Mouse (Mus musculus): ENCODE data around the gene Ccdc85c.
A peak's percentile ranks its signal among the peaks of the same experiment; 100 is the strongest.

The Ccdc85c gene

GRCm38 (mm10) chr12:108297033-108297432 lies 21.8 kb upstream of the Ccdc85c start:
- DNase-seq (ENCODE audit: low read depth, low spot score), result no peak

DNA sequence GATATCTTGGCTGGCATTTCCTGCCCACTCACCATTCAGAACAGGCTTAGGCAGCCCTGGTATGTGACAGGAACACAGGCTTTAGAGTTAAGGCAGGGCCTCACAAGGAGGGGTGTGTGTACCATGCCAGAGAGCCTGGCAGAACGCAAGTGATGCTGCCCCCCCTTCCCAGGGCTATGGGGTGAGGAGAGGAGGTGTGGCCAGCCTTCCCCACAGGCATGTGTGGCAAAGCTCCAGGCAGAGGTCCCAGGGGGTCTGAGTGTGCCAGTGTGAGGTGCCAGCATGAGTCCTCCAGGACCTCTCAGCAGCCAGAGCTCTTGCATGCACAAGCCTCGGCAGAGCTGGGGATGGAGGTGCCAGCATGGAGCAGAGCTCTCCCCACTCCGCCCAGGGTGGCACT lies 19.4 kb upstream of the Ccdc85c start:
- no peak for DNase-seq (ENCODE audit: low read depth, low spot score)

DNA sequence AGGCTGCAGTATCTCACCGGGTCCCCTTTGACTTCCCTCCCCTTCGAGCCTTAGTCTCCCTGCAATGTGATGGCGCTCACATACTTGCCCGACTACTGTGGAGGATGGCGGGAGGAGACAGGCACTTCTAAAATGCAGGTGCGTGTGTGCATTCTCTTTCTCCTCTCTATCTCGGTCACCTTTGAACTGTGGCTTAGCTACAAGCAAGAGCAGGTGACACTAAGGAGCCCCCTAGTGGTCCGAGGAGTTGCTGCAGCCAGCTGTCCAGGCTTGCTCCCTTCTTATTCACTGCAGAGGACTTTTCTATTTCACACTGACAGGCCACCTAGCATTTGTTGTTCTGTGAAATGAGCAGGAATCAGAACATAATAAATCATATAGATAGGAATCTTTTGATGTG lies 17.7 kb upstream of the Ccdc85c start:
- peak; percentile 13 for DNase-seq (ENCODE audit: low read depth, low spot score)

DNA sequence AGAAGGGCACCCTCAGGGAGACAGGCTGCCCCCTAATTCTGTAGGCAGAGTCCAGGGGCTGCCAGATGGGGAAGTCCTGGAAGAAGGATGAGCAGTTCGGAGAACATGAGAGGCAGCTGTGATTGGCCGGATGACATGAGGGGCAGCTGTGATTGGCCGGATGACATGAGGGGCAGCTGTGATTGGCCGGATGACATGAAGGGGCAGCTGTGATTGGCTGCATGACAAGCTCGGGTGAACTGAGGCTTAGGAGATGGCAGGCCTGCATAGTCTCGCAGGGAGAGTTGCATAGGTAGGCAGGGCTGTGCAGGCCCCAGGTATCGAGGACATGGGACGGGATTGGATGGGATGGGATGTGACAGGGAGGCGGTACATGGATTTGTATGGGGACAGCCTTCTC lies 17.2 kb upstream of the Ccdc85c start:
- no peak for DNase-seq (ENCODE audit: low read depth, low spot score)

DNA sequence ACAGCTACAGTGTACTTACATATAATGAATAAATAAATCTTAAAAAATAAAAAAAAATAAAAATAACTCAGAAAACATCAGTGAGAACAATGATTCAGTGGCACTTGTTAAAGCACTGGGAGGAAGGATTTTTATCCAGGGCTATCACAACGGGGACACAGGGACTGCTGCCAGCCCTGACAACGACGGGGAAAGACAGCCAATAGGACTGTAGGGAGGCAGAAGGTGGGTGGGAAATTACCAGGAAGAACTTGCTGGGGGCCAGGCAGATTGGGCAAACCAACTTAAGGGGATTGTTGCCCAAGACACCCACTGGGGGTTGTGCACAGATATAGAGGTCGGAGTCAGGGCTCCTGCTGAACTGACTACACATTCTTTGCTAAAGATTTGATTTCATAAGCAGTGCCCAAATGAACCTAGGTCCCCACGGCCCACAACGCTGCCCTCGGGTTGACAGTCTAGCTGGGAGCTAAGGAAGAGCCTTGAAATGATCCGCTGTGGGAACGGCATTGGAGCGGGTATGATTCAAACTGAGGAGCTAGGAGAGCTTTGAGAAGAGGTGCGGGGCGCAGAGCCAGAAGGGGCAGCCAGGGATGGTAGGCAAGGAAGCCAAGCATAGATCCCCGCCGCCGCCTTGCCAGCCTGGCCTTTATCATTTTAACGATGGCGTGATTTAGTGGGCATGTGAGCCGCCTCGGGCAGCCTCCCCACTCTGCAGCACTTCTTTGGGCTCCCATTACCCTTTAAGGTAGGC lies 13.1 kb upstream of the Ccdc85c start:
- no peak for DNase-seq (ENCODE audit: low read depth, low spot score)

DNA sequence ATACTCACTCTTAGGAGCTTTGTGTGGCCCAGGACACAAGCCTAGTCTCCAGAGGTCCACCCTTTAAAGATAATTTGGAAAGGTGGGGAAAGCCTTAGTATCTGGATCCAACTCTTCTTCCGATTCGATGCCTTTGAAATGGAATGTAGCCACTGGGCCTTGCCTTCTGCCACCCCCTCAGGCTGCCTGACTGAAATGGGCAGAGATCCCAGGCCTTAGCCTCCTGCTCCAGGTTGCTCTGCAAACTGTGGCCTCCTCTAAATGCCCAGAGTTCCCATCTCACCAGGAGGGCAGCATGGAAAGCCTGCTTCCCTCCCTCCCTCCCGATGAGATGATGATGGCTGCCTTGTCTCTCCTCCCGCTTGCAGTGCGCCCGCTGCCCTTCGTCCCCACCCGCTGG lies 11.8 kb upstream of the Ccdc85c start:
- no peak for DNase-seq (ENCODE audit: low read depth, low spot score)

DNA sequence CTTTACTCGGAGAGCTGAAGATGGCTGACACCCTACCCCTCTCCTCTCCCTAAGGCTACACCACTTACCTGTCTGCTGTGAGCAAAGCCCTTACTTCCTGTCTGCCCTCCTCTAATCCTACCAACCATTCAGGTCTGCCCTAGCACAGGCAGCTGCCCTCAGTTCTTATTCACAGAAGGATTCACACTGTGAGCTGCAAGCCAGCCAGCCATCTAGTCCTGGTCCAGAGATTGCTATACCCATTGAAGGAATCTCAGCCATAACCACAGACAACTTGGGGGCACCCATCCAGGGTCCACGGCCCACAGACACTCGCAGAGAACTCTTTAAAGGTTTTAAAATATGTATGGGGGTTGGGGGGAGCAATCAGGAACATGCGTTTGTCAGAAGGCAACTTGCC lies 11.2 kb upstream of the Ccdc85c start:
- DNase-seq (ENCODE audit: low read depth, low spot score), result no peak

- no peak for DNase-seq (ENCODE audit: low read depth, low spot score)
These were observed 10.2 kb upstream of the Ccdc85c start for GRCm38 (mm10) chr12:108285225-108286011.

GRCm38 (mm10) chr12:108284455-108285224 lies 9.4 kb upstream of the Ccdc85c start:
- DNase-seq (ENCODE audit: low read depth, low spot score), result no peak

GRCm38 (mm10) chr12:108278221-108278918 lies 3.1 kb upstream of the Ccdc85c start:
- DNase-seq (ENCODE audit: low read depth, low spot score), result no peak

DNA sequence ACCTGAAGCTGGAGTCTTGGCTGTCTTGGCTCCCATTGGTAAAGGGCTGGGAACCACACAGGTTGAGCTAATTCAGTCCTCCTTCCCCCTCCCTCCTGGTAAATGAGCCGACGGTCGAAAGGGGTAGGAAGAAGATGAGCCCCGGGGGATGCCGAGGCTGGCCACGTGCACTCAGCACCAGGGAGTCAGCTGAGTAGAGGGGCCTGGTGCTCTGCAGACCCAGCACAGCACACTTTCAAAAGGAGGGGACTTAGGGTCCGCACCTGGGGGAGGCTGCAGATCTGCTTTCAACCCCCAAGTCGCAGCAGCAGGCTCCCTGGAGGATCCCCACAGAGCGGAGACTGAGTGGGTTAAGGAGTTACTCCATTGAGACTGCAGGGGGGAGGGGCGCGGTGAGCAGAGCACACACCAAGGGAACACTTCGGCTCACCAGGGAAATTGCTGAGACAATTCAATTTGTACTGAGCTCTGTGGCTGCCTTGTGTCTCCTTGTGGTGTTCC lies 2.2 kb upstream of the Ccdc85c start:
- no peak for DNase-seq (ENCODE audit: low read depth, low spot score)

- no peak for DNase-seq (ENCODE audit: low read depth, low spot score)
These were observed 946 bp upstream of the Ccdc85c start for GRCm38 (mm10) chr12:108275920-108276822.

DNA sequence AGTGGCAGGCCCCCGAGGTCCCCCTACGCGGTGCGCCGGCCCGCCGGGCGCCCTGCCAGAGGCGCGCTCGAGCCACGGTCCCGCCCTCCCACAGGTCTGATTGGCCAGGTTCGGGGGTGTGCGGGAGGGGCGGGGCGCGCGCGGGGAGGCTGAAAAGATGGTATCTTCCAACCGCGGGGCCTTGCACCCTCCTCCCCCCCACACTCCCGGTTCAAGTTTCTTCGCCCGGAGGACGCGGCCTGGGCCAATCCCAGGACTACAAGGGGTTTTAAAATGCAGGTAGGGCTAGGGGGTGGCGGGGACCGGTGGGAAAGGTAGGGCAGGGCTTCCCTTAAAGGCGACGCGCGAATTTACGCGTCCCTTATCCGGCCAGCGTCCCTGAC lies 274 bp upstream of the Ccdc85c start:
- DNase-seq (ENCODE audit: low read depth, low spot score), result peak; percentile 49

DNA sequence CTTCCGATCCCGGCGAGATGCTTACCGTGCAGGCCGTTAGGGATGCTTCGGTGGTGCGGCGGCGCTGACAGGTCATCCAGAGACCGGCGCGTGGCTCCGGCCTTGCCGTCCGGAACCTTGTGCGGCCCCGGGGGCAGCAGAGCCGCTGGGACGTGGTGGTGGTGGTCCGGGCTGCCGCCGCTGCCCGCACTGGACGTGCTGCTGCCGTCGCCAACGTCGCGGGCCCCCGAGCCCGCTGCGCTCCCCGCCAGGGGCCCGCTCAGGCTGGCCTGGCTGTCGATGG lies 971 bp downstream of the Ccdc85c start:
- DNase-seq (ENCODE audit: low read depth, low spot score), result no peak

GRCm38 (mm10) chr12:108273466-108274312 lies 1.5 kb downstream of the Ccdc85c start:
- DNase-seq (ENCODE audit: low read depth, low spot score), result no peak

GRCm38 (mm10) chr12:108272143-108272635 lies 3.0 kb downstream of the Ccdc85c start:
- DNase-seq (ENCODE audit: low read depth, low spot score), result no peak

GRCm38 (mm10) chr12:108271351-108272142 lies 3.7 kb downstream of the Ccdc85c start:
- no peak for DNase-seq (ENCODE audit: low read depth, low spot score)

DNA sequence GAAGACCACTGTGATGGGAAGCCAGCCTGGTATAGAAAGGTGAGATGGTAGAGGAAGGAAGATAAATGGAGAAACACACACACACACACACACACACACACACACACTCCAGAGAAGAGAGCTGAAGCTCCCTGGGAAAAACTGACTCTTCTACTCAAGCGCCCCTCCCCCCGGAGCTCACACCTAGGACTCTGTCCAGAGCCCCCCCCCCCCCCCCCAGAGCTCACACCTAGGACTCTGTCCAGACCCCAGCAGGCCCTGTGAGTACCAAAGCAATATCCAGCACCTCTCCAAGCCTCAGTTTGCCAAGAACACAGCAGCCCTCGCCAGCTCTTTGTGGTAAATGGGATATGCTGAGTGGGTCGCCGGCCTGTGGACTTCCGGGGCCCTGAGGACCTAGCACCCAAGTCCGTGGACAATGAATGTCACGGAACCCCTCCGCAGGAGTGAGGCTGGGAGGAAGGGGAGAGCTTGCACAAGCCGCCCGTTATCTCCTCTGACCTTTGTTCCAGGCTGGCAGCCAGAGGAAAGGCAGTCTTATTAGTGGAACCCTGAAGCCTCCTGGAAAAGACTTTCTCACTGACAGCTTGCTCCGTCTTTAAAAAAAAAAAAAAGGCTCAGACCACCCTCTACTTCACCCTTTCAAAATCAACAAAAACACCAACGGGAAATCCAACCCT lies 4.8 kb downstream of the Ccdc85c start:
- no peak for DNase-seq (ENCODE audit: low read depth, low spot score)

All from c-Kit-negative CD71-positive TER-119-positive erythroid progenitor cells, embryonic 14.5 days (primary cell).